Mouse (Mus musculus) liver, postnatal 0 days (tissue): Measurements from ENCODE around the gene Sf3a2.

ENCODE experiments used
- CTCF ChIP-seq: sonication (generic); IDR thresholded peaks from 2 replicates; pipeline ENCODE4 v1.5.1; 2016; ENCODE audit warnings: antibody characterized with exemption, low read depth
- EP300 ChIP-seq: IDR thresholded peaks from 2 replicates; pipeline ENCODE4 v1.6.1; 2016; ENCODE audit warnings: antibody characterized with exemption, low read depth, mild to moderate bottlenecking

GRCm38 (mm10) chr10:80794750-80795149 lies 3.2 kb upstream of the Sf3a2 start:
- no peak for TF ChIP-seq CTCF
- no peak for TF ChIP-seq EP300
